Mouse (Mus musculus): ENCODE data around the gene Rab27a.

DNA sequence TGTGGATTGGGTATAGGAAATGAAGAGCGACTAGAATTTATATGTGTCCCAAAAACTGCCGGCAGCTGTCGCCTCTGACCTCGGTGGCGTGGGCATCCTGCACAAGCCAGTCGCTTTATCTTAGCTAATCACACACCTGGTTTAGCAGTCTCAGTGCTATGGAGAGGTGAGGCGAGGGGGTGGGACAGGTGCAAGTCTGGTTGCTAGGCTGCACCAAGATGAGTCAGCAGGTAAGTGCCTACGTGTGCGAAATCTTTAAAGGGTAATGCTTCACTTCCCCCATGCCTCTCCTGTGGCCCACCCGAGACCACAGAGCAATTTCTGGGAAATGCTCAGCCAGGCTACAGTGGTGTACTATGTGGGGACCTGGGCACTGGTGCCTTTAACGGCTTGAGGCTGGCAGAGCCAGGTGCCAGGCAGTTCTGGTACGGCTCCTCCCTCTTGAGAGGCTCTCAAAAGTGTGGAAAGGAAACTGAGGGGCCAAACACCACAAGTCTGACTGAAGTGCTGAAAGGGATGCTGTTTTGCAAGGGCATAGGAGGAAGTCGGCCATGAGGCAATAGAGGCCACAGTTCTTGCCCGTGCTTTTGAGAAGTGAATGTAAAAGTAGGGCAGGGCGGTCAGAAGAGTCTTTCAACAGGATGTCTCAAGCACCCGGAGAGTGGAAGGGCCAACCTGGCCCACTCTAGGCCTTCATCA, 44.7 kb downstream of the Rab27a start:
- TF ChIP-seq CTCF (IDR thresholded peaks at IDR 0.05) (no peak), EP300 (IDR thresholded peaks at IDR 0.05; ENCODE audit: insufficient read depth, low read depth, low read length) (no peak)

Data from heart, adult 2 months (tissue).